8 mouse cellular contexts compared by ENCODE assay signal in the genomic region with DNA sequence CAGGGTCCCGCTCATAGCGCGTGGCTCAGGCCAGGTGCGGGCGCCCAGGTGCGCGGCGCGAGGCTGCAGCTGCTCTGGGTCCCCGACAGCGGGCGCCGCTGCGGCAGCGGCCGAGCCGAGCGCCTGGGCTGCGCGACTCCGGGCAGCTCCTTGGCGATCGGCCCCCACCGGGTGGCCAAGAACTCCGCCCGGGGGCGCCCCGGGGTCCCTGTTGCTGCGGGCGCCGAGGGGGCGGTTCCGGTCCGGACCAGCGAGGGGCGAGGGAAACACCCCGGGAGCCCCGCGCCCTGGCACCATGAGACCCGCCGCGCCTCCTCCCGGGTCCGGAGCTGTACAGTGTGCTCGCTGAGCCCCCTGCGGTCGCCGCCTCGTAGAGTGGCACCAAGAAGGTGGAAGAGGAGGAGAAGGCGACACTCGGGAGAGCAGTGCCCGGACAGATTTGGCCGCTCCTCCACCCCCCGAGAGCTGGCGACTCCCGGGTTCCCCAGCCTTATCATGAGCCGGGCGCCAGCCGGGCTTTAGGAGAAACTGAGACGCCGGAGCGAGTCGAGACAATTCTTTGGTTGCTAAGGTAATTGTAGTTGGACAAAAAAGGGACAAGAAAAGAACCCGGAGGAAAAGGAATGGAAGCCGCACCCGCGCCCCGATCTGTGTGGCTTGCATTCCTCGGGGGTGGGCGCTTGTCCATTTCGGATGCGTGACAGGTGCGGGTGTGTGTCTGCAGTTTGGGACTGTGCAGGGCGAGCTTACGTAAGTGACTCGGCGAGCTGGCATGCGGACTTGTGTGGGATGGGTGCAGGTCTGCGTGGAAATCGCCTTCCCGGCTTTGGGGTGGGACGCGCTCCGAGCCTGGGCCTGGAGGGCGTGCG. TPM values are rescaled to one million over a fixed set of nuclear protein-coding genes. Genes with fewer than 3 reads are reported as not detected.
DNase-seq lines count a peak whose midpoint lies in the region; ATAC-seq and TF ChIP-seq lines count a peak whose summit lies in the region.

No protein-coding gene starts in this region.

- H3K4me2 ChIP-seq in embryonic facial prominence, embryonic 15.5 days (replicated peaks), result peak overlapping the region; percentile 95
- H3K4me2 ChIP-seq in heart, embryonic 15.5 days, result peak overlapping the region; percentile 86
- peak overlapping the region; percentile 93 for H3K4me2 ChIP-seq in midbrain, postnatal 0 days (ENCODE audit: low read depth, low read length, poor library complexity, severe bottlenecking)

- peaks cover 10% of the 10 kb centered on the region for H3K4me1 ChIP-seq in embryonic facial prominence, embryonic 15.5 days
- H3K4me1 ChIP-seq in heart, embryonic 15.5 days (replicated peaks), result peaks cover 17% of the 10 kb centered on the region
- H3K4me1 ChIP-seq in midbrain, postnatal 0 days (ENCODE audit: insufficient read depth, low read length), result 0 out of 2 replicates have a peak, but pooled peaks cover 3% of the 10 kb centered on the region

- no peaks in the 10 kb centered on the region for H3K9me3 ChIP-seq in embryonic facial prominence, embryonic 15.5 days (replicated peaks)
- H3K9me3 ChIP-seq in heart, embryonic 15.5 days (replicated peaks), result no peaks in the 10 kb centered on the region
- H3K9me3 ChIP-seq in midbrain, postnatal 0 days (ENCODE audit: low read length), result no peaks in the 10 kb centered on the region

- 1% methylated on average over 86 of the region's 86 CpGs for WGBS in embryonic facial prominence, embryonic 15.5 days
- WGBS in heart, embryonic 15.5 days, result under 1% methylated on average over 86 of the region's 86 CpGs
- under 1% methylated on average over 82 of the region's 86 CpGs for WGBS in midbrain, postnatal 0 days

- H3K4me3 ChIP-seq in embryonic facial prominence, embryonic 15.5 days (replicated peaks), result peak overlapping the region; percentile 60
- H3K4me3 ChIP-seq in heart, embryonic 15.5 days, result peak overlapping the region; percentile 70
- peak overlapping the region; percentile 70 for H3K4me3 ChIP-seq in midbrain, postnatal 0 days (ENCODE audit: low read depth, low read length)

- H3K27ac ChIP-seq in embryonic facial prominence, embryonic 15.5 days (replicated peaks), result no peak overlapping the region
- peak overlapping the region; percentile 34 for H3K27ac ChIP-seq in heart, embryonic 15.5 days
- peak overlapping the region; percentile 47 for H3K27ac ChIP-seq in midbrain, postnatal 0 days (ENCODE audit: low read depth, low read length)

- peak; percentile 41; the same call in 1 of the 2 replicates for TF ChIP-seq CTCF in midbrain, postnatal 0 days (IDR thresholded peaks at IDR 0.05)

- peak; percentile 4 to 36 for DNase-seq in cerebellum, adult 18-20 months
- no peak for DNase-seq in cerebellum, adult 11 months
- DNase-seq in kidney, postnatal 10 days, result peak; percentile 72
- DNase-seq in liver, result peak; percentile 22
- peak; percentile 44 for DNase-seq in midbrain, postnatal 0 days (ENCODE audit: low spot score)
- peak; percentile 12 to 23 for DNase-seq in urinary bladder, postnatal 36 days (ENCODE audit: low spot score in 2 of 2)

- H3K27me3 ChIP-seq in embryonic facial prominence, embryonic 15.5 days, result peaks cover 34% of the 10 kb centered on the region
- peaks cover 21% of the 10 kb centered on the region; the same call in 1 of the 2 replicates for H3K27me3 ChIP-seq in heart, embryonic 15.5 days
- 0 out of 2 replicates have a peak, but pooled peaks cover 3% of the 10 kb centered on the region for H3K27me3 ChIP-seq in midbrain, postnatal 0 days (ENCODE audit: insufficient read depth, low read length)

- ATAC-seq in embryonic facial prominence, embryonic 15.5 days (ENCODE audit: insufficient number of reproducible peaks, low FRiP score, low TSS enrichment, low read depth), result peak; percentile 78
- ATAC-seq in heart, embryonic 15.5 days (replicated peaks; ENCODE audit: insufficient number of reproducible peaks, insufficient read depth, low FRiP score, low read depth), result peak; percentile 65
- peak; percentile 78 for ATAC-seq in midbrain, postnatal 0 days (ENCODE audit: low FRiP score)

- peak overlapping the region; percentile 29 for H3K9ac ChIP-seq in embryonic facial prominence, embryonic 15.5 days
- peak overlapping the region; percentile 63 for H3K9ac ChIP-seq in heart, embryonic 15.5 days
- peak overlapping the region; percentile 64 for H3K9ac ChIP-seq in midbrain, postnatal 0 days (replicated peaks; ENCODE audit: low read length, poor library complexity, severe bottlenecking)

- H3K36me3 ChIP-seq in embryonic facial prominence, embryonic 15.5 days, result no peaks in the 10 kb centered on the region
- no peaks in the 10 kb centered on the region for H3K36me3 ChIP-seq in heart, embryonic 15.5 days
- H3K36me3 ChIP-seq in midbrain, postnatal 0 days (ENCODE audit: insufficient read depth, low read length), result no peaks in the 10 kb centered on the region

RNA-seq across cellular contexts. Expression of a gene that starts 29.0 kb away (rescaled TPM):
- 4.5 and 5.3 TPM in 2 replicates for polyA plus RNA-seq in embryonic facial prominence, embryonic 15.5 days (2015; fragmentation: Nextera tagmentation; extraction: Ambion mirVana)
- polyA plus RNA-seq in heart, embryonic 15.5 days (2015; fragmentation: Nextera tagmentation; extraction: Ambion mirVana), result 11.2 and 12.3 TPM in 2 replicates
- total RNA-seq in midbrain, postnatal 0 days (2014; rRNA removed), result 26.3 and 28.6 TPM in 2 replicates
- 19.7 and 22.0 TPM in 2 replicates for polyA plus RNA-seq in midbrain, postnatal 0 days (2015; fragmentation: Nextera tagmentation; extraction: Ambion mirVana)
